Mouse (Mus musculus): ENCODE measurements at regions not wholly inside any gene's neighbourhood (a gene's known extent, or its start where the extent isn't known, plus 50 kb on each side); places are given as distances from the start of the nearest gene placed in this dataset.
"Not testable (repeated sequence)": the region's sequence is repeated elsewhere in the genome, so short reads cannot be mapped to it uniquely, and the experiment has no call there.

DNA sequence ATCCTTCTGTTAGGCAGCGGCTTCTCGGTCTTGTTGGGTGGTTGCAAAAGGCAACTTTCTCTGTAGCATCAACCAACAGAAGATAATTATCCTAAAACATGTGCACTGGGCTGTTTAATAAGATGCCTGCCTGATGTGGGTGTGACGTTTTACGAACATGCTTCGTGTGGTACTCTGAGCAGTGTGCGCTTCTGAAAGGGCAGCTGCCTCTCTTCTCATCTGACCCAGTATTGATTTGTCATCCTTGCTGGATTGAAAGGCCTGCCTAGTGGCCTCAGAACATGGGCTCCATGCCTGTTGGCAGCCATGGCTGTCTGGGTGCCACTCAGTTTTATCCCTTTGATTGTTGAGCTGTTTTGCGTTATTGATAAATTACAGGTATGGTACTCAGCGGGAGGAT is 167.4 kb downstream of the Brms1l start:
- Histone ChIP-seq H3K36me3 (replicated peaks) (no peaks in the 10 kb centered on the region), H3K27me3 (ENCODE audit: insufficient read depth, low read length) (no peaks in the 10 kb centered on the region), H3K4me3 (ENCODE audit: low read depth, low read length) (no peak overlapping the region), H3K4me1 (ENCODE audit: insufficient read depth, low read depth, low read length) (no peaks in the 10 kb centered on the region), H3K9me3 (replicated peaks) (no peaks in the 10 kb centered on the region)
- TF ChIP-seq TAL1 (conservative IDR thresholded peaks at IDR 0.05; ENCODE audit: low read depth, low read length) (no peak), GATA1 (IDR thresholded peaks at IDR 0.05; ENCODE audit: borderline replicate concordance, low read length) (no peak), CTCF (IDR thresholded peaks at IDR 0.05; ENCODE audit: low read depth, low read length) (no peak), GATA2 (IDR thresholded peaks at IDR 0.05; ENCODE audit: borderline replicate concordance, low read depth, low read length) (no peak), POLR2AphosphoS5 (IDR thresholded peaks at IDR 0.05; ENCODE audit: insufficient replicate concordance, low read depth, low read length) (no peak)
- DNase-seq (ENCODE audit: low spot score), result no peak
- no peak for ATAC-seq (ENCODE audit: extremely low read depth, insufficient number of reproducible peaks, low FRiP score, poor library complexity, severe bottlenecking)

- no peaks in the 10 kb centered on the region for H3K4me1 ChIP-seq (ENCODE audit: insufficient read depth, low read depth, low read length)
- DNase-seq (ENCODE audit: low spot score) (no peak), ATAC-seq (ENCODE audit: extremely low read depth, insufficient number of reproducible peaks, low FRiP score, poor library complexity, severe bottlenecking) (no peak)
- H3K4me3 ChIP-seq (ENCODE audit: low read depth, low read length), result no peak overlapping the region
- TF ChIP-seq GATA2 (IDR thresholded peaks at IDR 0.05; ENCODE audit: borderline replicate concordance, low read depth, low read length) (no peak), GATA1 (IDR thresholded peaks at IDR 0.05; ENCODE audit: borderline replicate concordance, low read length) (no peak), TAL1 (conservative IDR thresholded peaks at IDR 0.05; ENCODE audit: low read depth, low read length) (no peak), POLR2AphosphoS5 (IDR thresholded peaks at IDR 0.05; ENCODE audit: insufficient replicate concordance, low read depth, low read length) (no peak)
- H3K36me3 ChIP-seq (replicated peaks), result no peaks in the 10 kb centered on the region
- H3K27me3 ChIP-seq (ENCODE audit: insufficient read depth, low read length), result peaks cover 3% of the 10 kb centered on the region
- H3K9me3 ChIP-seq (replicated peaks), result no peaks in the 10 kb centered on the region
Observed at GRCm38 (mm10) chr12:55996585-55997377, 160.7 kb downstream of the Brms1l start.

DNA sequence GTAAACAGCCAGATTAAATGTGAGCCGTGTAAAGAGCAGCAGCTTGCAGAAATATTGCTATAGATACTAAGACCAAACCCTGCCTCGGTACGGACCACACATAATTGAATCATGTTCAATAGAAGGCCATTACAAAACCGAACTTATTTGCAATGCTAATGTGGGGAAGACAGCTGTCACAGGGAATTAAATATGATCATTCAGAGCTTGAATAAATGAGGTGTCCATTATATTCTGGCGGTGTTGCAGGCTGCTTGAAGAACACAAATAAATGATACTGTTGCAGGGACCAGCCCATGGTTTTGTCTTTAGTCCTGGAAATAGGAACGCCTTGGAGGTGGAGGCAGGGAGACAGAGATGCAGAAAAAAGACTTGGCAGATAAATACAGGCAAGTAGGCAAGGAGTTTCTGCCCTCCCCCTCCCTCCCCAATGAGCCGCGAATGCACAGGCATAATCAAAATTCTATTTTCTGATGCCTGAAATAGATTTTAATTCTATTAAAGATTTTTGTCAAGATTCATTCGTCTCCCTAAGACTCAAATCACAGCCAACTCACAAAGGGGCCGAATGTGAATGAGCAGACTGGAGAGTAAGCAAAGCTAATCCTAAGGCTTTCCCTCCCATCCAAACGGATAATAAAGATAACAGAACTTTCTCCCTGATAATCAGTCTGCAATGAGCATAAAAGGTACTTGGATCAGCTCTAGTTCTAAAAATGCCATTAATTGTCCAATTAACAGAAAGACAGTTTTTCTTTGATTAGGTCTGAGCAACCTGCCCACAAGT is 147.6 kb downstream of the Brms1l start:
- peaks cover 15% of the 10 kb centered on the region for H3K27me3 ChIP-seq (ENCODE audit: insufficient read depth, low read length)
- H3K9me3 ChIP-seq (replicated peaks), result no peaks in the 10 kb centered on the region
- TF ChIP-seq POLR2AphosphoS5 (IDR thresholded peaks at IDR 0.05; ENCODE audit: insufficient replicate concordance, low read depth, low read length), result no peak
- TF ChIP-seq GATA2 (IDR thresholded peaks at IDR 0.05; ENCODE audit: borderline replicate concordance, low read depth, low read length), result no peak
- TF ChIP-seq TAL1 (conservative IDR thresholded peaks at IDR 0.05; ENCODE audit: low read depth, low read length), result no peak
- TF ChIP-seq CTCF (IDR thresholded peaks at IDR 0.05; ENCODE audit: low read depth, low read length), result no peak
- TF ChIP-seq GATA1 (IDR thresholded peaks at IDR 0.05; ENCODE audit: borderline replicate concordance, low read length), result no peak
- H3K4me1 ChIP-seq (ENCODE audit: insufficient read depth, low read depth, low read length), result no peaks in the 10 kb centered on the region
- DNase-seq (ENCODE audit: low spot score), result no peak
- H3K36me3 ChIP-seq (replicated peaks), result no peaks in the 10 kb centered on the region
- no peak for ATAC-seq (ENCODE audit: extremely low read depth, insufficient number of reproducible peaks, low FRiP score, poor library complexity, severe bottlenecking)
- no peak overlapping the region for H3K4me3 ChIP-seq (ENCODE audit: low read depth, low read length)

DNA sequence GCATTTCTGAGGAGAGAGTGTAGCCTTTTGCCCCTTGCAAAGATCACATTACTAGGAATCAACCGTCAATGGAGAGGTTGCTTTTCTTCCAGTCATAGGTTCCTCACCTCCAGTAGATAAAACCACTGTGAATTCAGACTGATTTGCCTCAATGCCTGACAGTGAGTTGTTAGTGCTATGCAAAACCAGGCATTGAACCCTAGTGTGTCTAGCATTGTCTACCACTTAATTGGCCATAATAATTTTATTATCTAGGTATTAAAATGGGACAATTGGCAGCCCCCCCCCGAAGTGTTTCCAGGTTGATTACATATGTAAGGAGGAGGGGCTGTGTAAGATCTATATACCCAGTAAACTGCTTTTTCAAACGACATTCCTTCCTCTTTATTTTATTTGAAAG is 147.0 kb downstream of the Brms1l start:
- no peak for ATAC-seq (ENCODE audit: extremely low read depth, insufficient number of reproducible peaks, low FRiP score, poor library complexity, severe bottlenecking)

GRCm38 (mm10) chr12:55974262-55974661 is 138.1 kb downstream of the Brms1l start:
- no peaks in the 10 kb centered on the region for H3K36me3 ChIP-seq (replicated peaks)
- no peak for ATAC-seq (ENCODE audit: extremely low read depth, insufficient number of reproducible peaks, low FRiP score, poor library complexity, severe bottlenecking)
- TF ChIP-seq GATA2 (IDR thresholded peaks at IDR 0.05; ENCODE audit: borderline replicate concordance, low read depth, low read length) (no peak), CTCF (IDR thresholded peaks at IDR 0.05; ENCODE audit: low read depth, low read length) (no peak)
- no peak for DNase-seq (ENCODE audit: low spot score)
- H3K9me3 ChIP-seq (replicated peaks), result no peaks in the 10 kb centered on the region
- no peak overlapping the region for H3K4me3 ChIP-seq (ENCODE audit: low read depth, low read length)
- peaks cover 3% of the 10 kb centered on the region; the same call in 1 of the 2 replicates for H3K27me3 ChIP-seq (ENCODE audit: insufficient read depth, low read length)
- no peaks in the 10 kb centered on the region for H3K4me1 ChIP-seq (ENCODE audit: insufficient read depth, low read depth, low read length)

More for the DNA sequence above, 147.0 kb downstream of the Brms1l start:
- no peak for DNase-seq (ENCODE audit: low spot score)
- Histone ChIP-seq H3K27me3 (ENCODE audit: insufficient read depth, low read length) (peaks cover 12% of the 10 kb centered on the region), H3K4me1 (ENCODE audit: insufficient read depth, low read depth, low read length) (no peaks in the 10 kb centered on the region), H3K9me3 (replicated peaks) (no peaks in the 10 kb centered on the region), H3K4me3 (ENCODE audit: low read depth, low read length) (no peak overlapping the region), H3K36me3 (replicated peaks) (no peaks in the 10 kb centered on the region)
- TF ChIP-seq TAL1 (conservative IDR thresholded peaks at IDR 0.05; ENCODE audit: low read depth, low read length) (no peak), GATA1 (IDR thresholded peaks at IDR 0.05; ENCODE audit: borderline replicate concordance, low read length) (no peak), CTCF (IDR thresholded peaks at IDR 0.05; ENCODE audit: low read depth, low read length) (no peak), POLR2AphosphoS5 (IDR thresholded peaks at IDR 0.05; ENCODE audit: insufficient replicate concordance, low read depth, low read length) (no peak), GATA2 (IDR thresholded peaks at IDR 0.05; ENCODE audit: borderline replicate concordance, low read depth, low read length) (no peak)

GRCm38 (mm10) chr12:55959319-55959718 is 123.2 kb downstream of the Brms1l start:
- not testable (repeated sequence) for H3K9me3 ChIP-seq (replicated peaks); H3K36me3 ChIP-seq (replicated peaks); H3K4me3 ChIP-seq (ENCODE audit: low read depth, low read length); ATAC-seq (ENCODE audit: extremely low read depth, insufficient number of reproducible peaks, low FRiP score, poor library complexity, severe bottlenecking); DNase-seq (ENCODE audit: low spot score); H3K27me3 ChIP-seq (ENCODE audit: insufficient read depth, low read length)
- H3K4me1 ChIP-seq (ENCODE audit: insufficient read depth, low read depth, low read length), result peaks cover 12% of the 10 kb centered on the region; the same call in 1 of the 2 replicates
